ENCODE assay signal across 8 mouse cellular contexts in genomic region chr17:33289039-33289875, GRCm38 (mm10). TPM values are rescaled to one million over a fixed set of nuclear protein-coding genes. Genes with fewer than 3 reads are reported as not detected.
DNase-seq lines count a peak whose midpoint lies in the region; ATAC-seq and TF ChIP-seq lines count a peak whose summit lies in the region.
"Not testable (repeated sequence)": the region's sequence is repeated elsewhere in the genome, so short reads cannot be mapped to it uniquely, and the experiment has no call there.

TSS of gene Zfp955b (plus strand) at chr17:33289544.

- peak; percentile 100 for ATAC-seq in common myeloid progenitor, adult 5-6 weeks (replicated peaks; ENCODE audit: low read depth, poor library complexity, severe bottlenecking)
- peak; percentile 100 for ATAC-seq in forebrain, postnatal 0 days
- peak; percentile 100 for ATAC-seq in heart, embryonic 16.5 days (replicated peaks; ENCODE audit: extremely low read depth, insufficient read depth, low FRiP score)
- ATAC-seq in intestine, embryonic 15.5 days, result peak; percentile 100
- peak; percentile 99 for ATAC-seq in liver, postnatal 0 days

- TF ChIP-seq CTCF in C2C12 (IDR thresholded peaks at IDR 0.05; ENCODE audit: control insufficient read depth, insufficient read depth, insufficient read length); forebrain, postnatal 0 days (IDR thresholded peaks at IDR 0.05; ENCODE audit: low read depth); liver, postnatal 0 days (IDR thresholded peaks at IDR 0.05; ENCODE audit: low read depth): not testable (repeated sequence)

- H3K79me2 ChIP-seq in C2C12 (ENCODE audit: control insufficient read depth, insufficient read depth); myocyte (ENCODE audit: control insufficient read depth, insufficient read depth): not testable (repeated sequence)

- not testable (repeated sequence) for TF ChIP-seq EP300 in liver, postnatal 0 days (IDR thresholded peaks at IDR 0.05; ENCODE audit: low read depth)

- WGBS in forebrain, postnatal 0 days, result no CpG with 5 or more reads among the region's 25 CpGs
- no CpG with 5 or more reads among the region's 25 CpGs for WGBS in heart, embryonic 16.5 days
- WGBS in intestine, embryonic 15.5 days, result no CpG with 5 or more reads among the region's 25 CpGs
- no CpG with 5 or more reads among the region's 25 CpGs for WGBS in liver, postnatal 0 days (ENCODE audit: insufficient replicate concordance)

- H3K9ac ChIP-seq in forebrain, postnatal 0 days; heart, embryonic 16.5 days (ENCODE audit: low read length); intestine, embryonic 15.5 days; liver, postnatal 0 days (replicated peaks): not testable (repeated sequence)

- peak within 1 kb of the TSS; percentile 25 for H3K4me3 ChIP-seq in C2C12 (ENCODE audit: insufficient read depth, poor library complexity, severe bottlenecking)
- H3K4me3 ChIP-seq in forebrain, postnatal 0 days (ENCODE audit: low read depth, low read length), result 0 out of 2 replicates have a peak within 1 kb of the TSS, but pooled peaks have one; percentile 7
- H3K4me3 ChIP-seq in heart, embryonic 16.5 days (ENCODE audit: low read length), result 0 out of 2 replicates have a peak within 1 kb of the TSS, but pooled peaks have one; percentile 6
- H3K4me3 ChIP-seq in intestine, embryonic 15.5 days (replicated peaks); liver, postnatal 0 days (ENCODE audit: low read depth, low read length); myocyte: not testable (repeated sequence)

- not testable (repeated sequence) for H3ac ChIP-seq in C2C12 (ENCODE audit: control insufficient read depth, insufficient read length, low read depth); myocyte (ENCODE audit: control insufficient read depth, insufficient read length)

- not testable (repeated sequence) for H3K9me3 ChIP-seq in forebrain, postnatal 0 days (ENCODE audit: low read length); heart, embryonic 16.5 days (replicated peaks; ENCODE audit: control insufficient read depth, low read length); intestine, embryonic 15.5 days; liver, postnatal 0 days (ENCODE audit: low read length)

- DNase-seq in forebrain, postnatal 0 days; left cerebral cortex, postnatal 10 days (ENCODE audit: extremely low spot score in 1 of 2, low spot score in 2 of 2); liver, postnatal 0 days: not testable (repeated sequence)

- H3K27me3 ChIP-seq in C2C12 (ENCODE audit: control insufficient read depth, insufficient read depth, insufficient read length); forebrain, postnatal 0 days (ENCODE audit: insufficient read depth, low read length); heart, embryonic 16.5 days (ENCODE audit: control insufficient read depth, insufficient read depth, low read length); intestine, embryonic 15.5 days (replicated peaks); liver, postnatal 0 days (ENCODE audit: insufficient read depth, low read length); myocyte (ENCODE audit: control insufficient read depth, insufficient read depth, insufficient read length): not testable (repeated sequence)

- not testable (repeated sequence) for TF ChIP-seq POLR2A in myocyte (IDR thresholded peaks at IDR 0.05; ENCODE audit: insufficient read length, low read depth)

- H3K4me2 ChIP-seq in forebrain, postnatal 0 days (ENCODE audit: low read depth), result peak within 1 kb of the TSS; percentile 23; the same call in 1 of the 2 replicates
- peak within 1 kb of the TSS; percentile 41; the same call in 1 of the 2 replicates for H3K4me2 ChIP-seq in heart, embryonic 16.5 days (ENCODE audit: low read depth, low read length)
- H3K4me2 ChIP-seq in intestine, embryonic 15.5 days (replicated peaks), result 0 out of 2 replicates have a peak within 1 kb of the TSS, but pooled peaks have one; percentile 9
- H3K4me2 ChIP-seq in liver, postnatal 0 days (ENCODE audit: low read depth, low read length), result not testable (repeated sequence)
- H3K4me2 ChIP-seq in myocyte (ENCODE audit: low read depth), result peak within 1 kb of the TSS; percentile 57

- not testable (repeated sequence) for H3K36me3 ChIP-seq in C2C12 (ENCODE audit: control insufficient read depth, insufficient read depth); forebrain, postnatal 0 days (ENCODE audit: insufficient read depth); heart, embryonic 16.5 days (ENCODE audit: control insufficient read depth, insufficient read depth); intestine, embryonic 15.5 days; liver, postnatal 0 days (replicated peaks; ENCODE audit: insufficient read depth, low read length); myocyte (ENCODE audit: control insufficient read depth, insufficient read depth)

- intact Hi-C loops in left cerebral cortex, postnatal 10 days (cut with DNase I), result not testable (repeated sequence)

- H3K27ac ChIP-seq in forebrain, postnatal 0 days (ENCODE audit: low read depth, low read length); heart, embryonic 16.5 days (ENCODE audit: low read length); intestine, embryonic 15.5 days; liver, postnatal 0 days (ENCODE audit: low read depth): not testable (repeated sequence)

- not testable (repeated sequence) for H3K4me1 ChIP-seq in forebrain, postnatal 0 days (ENCODE audit: insufficient read depth); heart, embryonic 16.5 days (ENCODE audit: control insufficient read depth, insufficient read depth, low read length); intestine, embryonic 15.5 days (replicated peaks); liver, postnatal 0 days (ENCODE audit: insufficient read depth)

- H3K79me3 ChIP-seq in C2C12 (ENCODE audit: low read depth), result not testable (repeated sequence)

RNA-seq across cellular contexts. Expression of gene Zfp955b, which starts in this region (rescaled TPM):
- polyA plus RNA-seq in C2C12 (2012; fragmentation: generic; extraction: Trizol), result 2.5 TPM
- total RNA-seq in common myeloid progenitor, adult 5-6 weeks (2017), result 8.8 and 9.5 TPM in 2 replicates
- total RNA-seq in forebrain, postnatal 0 days (2014; rRNA removed), result 25.3 and 33.4 TPM in 2 replicates
- polyA plus RNA-seq in forebrain, postnatal 0 days (2015; fragmentation: Nextera tagmentation; extraction: Ambion mirVana), result 12.7 and 14.0 TPM in 2 replicates
- 10.3 TPM in 2 replicates for polyA plus RNA-seq in heart, embryonic 16.5 days (2015; fragmentation: Nextera tagmentation; extraction: Ambion mirVana)
- 9.6 and 9.9 TPM in 2 replicates for polyA plus RNA-seq in intestine, embryonic 15.5 days (2015; fragmentation: Nextera tagmentation; extraction: Ambion mirVana)
- total RNA-seq in left cerebral cortex, postnatal 10 days (2021), result 10 to 100 TPM; 24.1 to 24.9 TPM
- 1.9 and 2.0 TPM in 2 replicates for polyA plus RNA-seq in liver, postnatal 0 days (2015; fragmentation: Nextera tagmentation; extraction: Ambion mirVana)
- polyA plus RNA-seq in myocyte (2012; fragmentation: generic; extraction: Trizol), result 3.0 TPM
